Mouse (Mus musculus) kidney, postnatal 25 days (tissue): ENCODE data around the gene Gm4952.

Experiments used
- DNase-seq, 2 experiments: peaks; one replicate each; pipeline ENCODE4 v3.0.0; 2021; ENCODE audit warnings: mixed read lengths in 2 of 2

The Gm4952 gene

GRCm38 (mm10) chr19:12600684-12601480, 1.1 kb downstream of the Gm4952 start:
- no peak for DNase-seq

GRCm38 (mm10) chr19:12608336-12608735, 8.6 kb downstream of the Gm4952 start:
- DNase-seq = peak; percentile 59 to 71

- no peak for DNase-seq
Measured at GRCm38 (mm10) chr19:12613646-12614045, 13.9 kb downstream of the Gm4952 start.

GRCm38 (mm10) chr19:12633176-12633575, 33.4 kb downstream of the Gm4952 start, which contains the start of gene Glyat:
Glyat (plus strand) TSS chr19:12633308.
- DNase-seq = peak; percentile 55

- DNase-seq = no peak
Measured at GRCm38 (mm10) chr19:12634259-12634658, 34.5 kb downstream of the Gm4952 start.

- DNase-seq = no peak
Measured at GRCm38 (mm10) chr19:12634963-12635362, 35.2 kb downstream of the Gm4952 start.

- no peak for DNase-seq
Measured at GRCm38 (mm10) chr19:12636863-12637262, 37.1 kb downstream of the Gm4952 start.

GRCm38 (mm10) chr19:12638049-12638448, 38.3 kb downstream of the Gm4952 start:
- no peak for DNase-seq

GRCm38 (mm10) chr19:12649511-12649910, 49.7 kb downstream of the Gm4952 start:
- DNase-seq = no peak

GRCm38 (mm10) chr19:12666156-12666555, 66.4 kb downstream of the Gm4952 start:
- no peak for DNase-seq

GRCm38 (mm10) chr19:12668601-12669000, 68.8 kb downstream of the Gm4952 start:
- peak in 1 of 2 experiments; percentile 4 for DNase-seq

- DNase-seq = no peak
Measured at GRCm38 (mm10) chr19:12670139-12670538, 70.4 kb downstream of the Gm4952 start, which contains the start of gene Olfr1442. Olfr1442 (plus strand) TSS chr19:12670439.

GRCm38 (mm10) chr19:12671051-12671450, 71.3 kb downstream of the Gm4952 start:
- no peak for DNase-seq

GRCm38 (mm10) chr19:12677812-12678211, 78.0 kb downstream of the Gm4952 start, which contains the start of gene Olfr1443:
Olfr1443 (plus strand) TSS chr19:12678112.
- no peak for DNase-seq
